Mouse (Mus musculus): Measurements from ENCODE around the gene Pcca. TPM values are rescaled to one million over a fixed set of nuclear protein-coding genes. Genes with fewer than 3 reads are reported as not detected.

The Pcca gene
- total RNA-seq, 1 experiment = 12.3 TPM

- DNase-seq (ENCODE audit: low read depth, low spot score) = no peak
- no peak overlapping the region for H3K4me3 ChIP-seq (ENCODE audit: insufficient read depth in 1 of 2, low read depth in 1 of 2, low read length in 2 of 2, poor library complexity in 1 of 2, severe bottlenecking in 1 of 2)
- H3K27ac ChIP-seq (ENCODE audit: insufficient read depth, low read depth, low read length, poor library complexity, severe bottlenecking) = no peak overlapping the region
- TF ChIP-seq MAFK (IDR thresholded peaks at IDR 0.05; ENCODE audit: insufficient read depth, low read depth, low read length) (no peak), ZNF384 (IDR thresholded peaks at IDR 0.05; ENCODE audit: low read depth, low read length) (no peak), CHD2 (IDR thresholded peaks at IDR 0.05; ENCODE audit: low read depth, low read length) (no peak), ZC3H11A (IDR thresholded peaks at IDR 0.05; ENCODE audit: borderline replicate concordance, low read depth, low read length) (no peak), HCFC1 (IDR thresholded peaks at IDR 0.05; ENCODE audit: borderline replicate concordance, insufficient read depth, low read length) (no peak)
- H3K9ac ChIP-seq (ENCODE audit: insufficient read depth, low read depth, low read length, poor library complexity, severe bottlenecking) = no peak overlapping the region
- in situ Hi-C loops (cut with MboI; ENCODE audit: low sequenced_read_pairs in 2 of 2, unreplicated experiment in 2 of 2) = no loop called here
- H3K4me1 ChIP-seq (ENCODE audit: control insufficient read depth in 2 of 2, insufficient read depth in 2 of 2, low read length in 2 of 2, poor library complexity in 1 of 2) = no peaks in the 10 kb centered on the region
- no peaks in the 10 kb centered on the region for H3K36me3 ChIP-seq (ENCODE audit: control insufficient read depth, insufficient read depth, low read length, poor library complexity, severe bottlenecking)
- no peaks in the 10 kb centered on the region for H3K9me3 ChIP-seq (ENCODE audit: control insufficient read depth, insufficient read depth, low read depth, low read length)
These were observed 369.8 kb downstream of the Pcca start for GRCm38 (mm10) chr14:122903923-122904351.

- TF ChIP-seq ZNF384 (IDR thresholded peaks at IDR 0.05; ENCODE audit: low read depth, low read length) (no peak), CHD2 (IDR thresholded peaks at IDR 0.05; ENCODE audit: low read depth, low read length) (no peak), MAFK (IDR thresholded peaks at IDR 0.05; ENCODE audit: insufficient read depth, low read depth, low read length) (no peak), ZC3H11A (IDR thresholded peaks at IDR 0.05; ENCODE audit: borderline replicate concordance, low read depth, low read length) (no peak), HCFC1 (IDR thresholded peaks at IDR 0.05; ENCODE audit: borderline replicate concordance, insufficient read depth, low read length) (no peak)
- Histone ChIP-seq H3K4me3 (ENCODE audit: insufficient read depth in 1 of 2, low read depth in 1 of 2, low read length in 2 of 2, poor library complexity in 1 of 2, severe bottlenecking in 1 of 2) (no peak overlapping the region), H3K27ac (ENCODE audit: insufficient read depth, low read depth, low read length, poor library complexity, severe bottlenecking) (no peak overlapping the region), H3K9me3 (ENCODE audit: control insufficient read depth, insufficient read depth, low read depth, low read length) (no peaks in the 10 kb centered on the region), H3K36me3 (ENCODE audit: control insufficient read depth, insufficient read depth, low read length, poor library complexity, severe bottlenecking) (no peaks in the 10 kb centered on the region), H3K9ac (ENCODE audit: insufficient read depth, low read depth, low read length, poor library complexity, severe bottlenecking) (no peak overlapping the region), H3K4me1 (ENCODE audit: control insufficient read depth in 2 of 2, insufficient read depth in 2 of 2, low read length in 2 of 2, poor library complexity in 1 of 2) (no peaks in the 10 kb centered on the region)
- in situ Hi-C loops (cut with MboI; ENCODE audit: low sequenced_read_pairs in 2 of 2, unreplicated experiment in 2 of 2) = no loop called here
- no peak for DNase-seq (ENCODE audit: low read depth, low spot score)
These were observed 370.9 kb downstream of the Pcca start for GRCm38 (mm10) chr14:122905007-122905406.

- no peak overlapping the region for H3K9ac ChIP-seq (ENCODE audit: insufficient read depth, low read depth, low read length, poor library complexity, severe bottlenecking)
- H3K36me3 ChIP-seq (ENCODE audit: control insufficient read depth, insufficient read depth, low read length, poor library complexity, severe bottlenecking) = no peaks in the 10 kb centered on the region
- TF ChIP-seq ZNF384 (IDR thresholded peaks at IDR 0.05; ENCODE audit: low read depth, low read length) (no peak), ZC3H11A (IDR thresholded peaks at IDR 0.05; ENCODE audit: borderline replicate concordance, low read depth, low read length) (no peak), MAFK (IDR thresholded peaks at IDR 0.05; ENCODE audit: insufficient read depth, low read depth, low read length) (no peak), CHD2 (IDR thresholded peaks at IDR 0.05; ENCODE audit: low read depth, low read length) (no peak), HCFC1 (IDR thresholded peaks at IDR 0.05; ENCODE audit: borderline replicate concordance, insufficient read depth, low read length) (no peak)
- no peak overlapping the region for H3K27ac ChIP-seq (ENCODE audit: insufficient read depth, low read depth, low read length, poor library complexity, severe bottlenecking)
- DNase-seq (ENCODE audit: low read depth, low spot score) = no peak
- no peak overlapping the region for H3K4me3 ChIP-seq (ENCODE audit: insufficient read depth in 1 of 2, low read depth in 1 of 2, low read length in 2 of 2, poor library complexity in 1 of 2, severe bottlenecking in 1 of 2)
- in situ Hi-C loops (cut with MboI; ENCODE audit: low sequenced_read_pairs in 2 of 2, unreplicated experiment in 2 of 2) = no loop called here
- peaks cover 0 to 4% of the 10 kb centered on the region in 2 experiments; a peak in 2 of 4 replicates for H3K4me1 ChIP-seq (ENCODE audit: control insufficient read depth in 2 of 2, insufficient read depth in 2 of 2, low read length in 2 of 2, poor library complexity in 1 of 2)
- H3K9me3 ChIP-seq (ENCODE audit: control insufficient read depth, insufficient read depth, low read depth, low read length) = no peaks in the 10 kb centered on the region
These were observed 374.0 kb downstream of the Pcca start for GRCm38 (mm10) chr14:122908075-122908474.

GRCm38 (mm10) chr14:122909368-122910091 lies 375.4 kb downstream of the Pcca start:
- H3K36me3 ChIP-seq (ENCODE audit: control insufficient read depth, insufficient read depth, low read length, poor library complexity, severe bottlenecking) = no peaks in the 10 kb centered on the region
- DNase-seq (ENCODE audit: low read depth, low spot score) = no peak
- H3K4me1 ChIP-seq (ENCODE audit: control insufficient read depth in 2 of 2, insufficient read depth in 2 of 2, low read length in 2 of 2, poor library complexity in 1 of 2) = peaks cover 0 to 4% of the 10 kb centered on the region in 2 experiments; a peak in 2 of 4 replicates
- H3K27ac ChIP-seq (ENCODE audit: insufficient read depth, low read depth, low read length, poor library complexity, severe bottlenecking) = no peak overlapping the region
- H3K9ac ChIP-seq (ENCODE audit: insufficient read depth, low read depth, low read length, poor library complexity, severe bottlenecking) = no peak overlapping the region
- H3K9me3 ChIP-seq (ENCODE audit: control insufficient read depth, insufficient read depth, low read depth, low read length) = no peaks in the 10 kb centered on the region
- TF ChIP-seq ZC3H11A (IDR thresholded peaks at IDR 0.05; ENCODE audit: borderline replicate concordance, low read depth, low read length) = no peak
- no peak for TF ChIP-seq CHD2 (IDR thresholded peaks at IDR 0.05; ENCODE audit: low read depth, low read length)
- in situ Hi-C loops (cut with MboI; ENCODE audit: low sequenced_read_pairs in 2 of 2, unreplicated experiment in 2 of 2) = no loop called here
- no peak overlapping the region for H3K4me3 ChIP-seq (ENCODE audit: insufficient read depth in 1 of 2, low read depth in 1 of 2, low read length in 2 of 2, poor library complexity in 1 of 2, severe bottlenecking in 1 of 2)

Data from ES-E14 (cell line).